Mouse (Mus musculus) limb, embryonic 13.5 days (tissue): ENCODE measurements around the gene Smug1. TPM values are rescaled to one million over a fixed set of nuclear protein-coding genes. Genes with fewer than 3 reads are reported as not detected.

Experiments
- ATAC-seq: fragments of 200-750 bp; cut with Nextera tagmentation; 2 replicates; pipeline ENCODE4 v1.8.0; 2017; ENCODE audit warnings: low read depth, moderate number of reproducible peaks, moderate TSS enrichment; ENCODE audit not compliant: low FRiP score
- H3K27ac ChIP-seq: fragments of 300-500 bp; sonication (generic); 2 replicates; pipeline ENCODE4 v1.5.1; 2015; ENCODE audit warnings: inconsistent platforms, mild to moderate bottlenecking, moderate library complexity
- H3K27me3 ChIP-seq: fragments of 300-500 bp; sonication (generic); 2 replicates; pipeline ENCODE4 v1.6.1; 2015; ENCODE audit warnings: mild to moderate bottlenecking, inconsistent platforms
- H3K36me3 ChIP-seq: fragments of 300-500 bp; sonication (generic); 2 replicates; pipeline ENCODE4 v1.6.1; 2015; ENCODE audit warnings: inconsistent platforms, mild to moderate bottlenecking, moderate library complexity
- H3K4me1 ChIP-seq: fragments of 300-500 bp; sonication (generic); 2 replicates; pipeline ENCODE4 v1.6.1; 2015; ENCODE audit warnings: inconsistent platforms
- H3K4me2 ChIP-seq: fragments of 300-500 bp; sonication (generic); replicated peaks from 2 replicates; pipeline ENCODE4 v1.6.1; 2015; ENCODE audit warnings: inconsistent platforms, mild to moderate bottlenecking, moderate library complexity
- H3K4me3 ChIP-seq: fragments of 300-500 bp; sonication (generic); 2 replicates; pipeline ENCODE4 v1.5.1; 2015; ENCODE audit warnings: moderate library complexity, mild to moderate bottlenecking, inconsistent platforms
- H3K9ac ChIP-seq: fragments of 300-500 bp; sonication (generic); 2 replicates; pipeline ENCODE4 v1.6.1; 2015; ENCODE audit warnings: mild to moderate bottlenecking, inconsistent platforms
- H3K9me3 ChIP-seq: fragments of 300-500 bp; sonication (generic); 2 replicates; pipeline ENCODE4 v1.6.1; 2016; ENCODE audit warnings: inconsistent platforms
- WGBS: fragments of 180-500 bp; shearing (Covaris S2); methylation state at CpG from one replicate; pipeline ENCODE4 v1.1.7; 2015; 5-methylcytosine and 5-hydroxymethylcytosine counted together
- polyA plus RNA-seq: library from polyadenylated mRNA; unstranded; fragments of >200 nt; fragmentation: Nextera tagmentation; extraction: Ambion mirVana; gene quantifications from 2 replicates; pipeline ENCODE4 v1.2.1, GENCODE M21; 2015

Smug1 gene
- polyA plus RNA-seq, 1 experiment from 2014 or later: 16.7 TPM

DNA sequence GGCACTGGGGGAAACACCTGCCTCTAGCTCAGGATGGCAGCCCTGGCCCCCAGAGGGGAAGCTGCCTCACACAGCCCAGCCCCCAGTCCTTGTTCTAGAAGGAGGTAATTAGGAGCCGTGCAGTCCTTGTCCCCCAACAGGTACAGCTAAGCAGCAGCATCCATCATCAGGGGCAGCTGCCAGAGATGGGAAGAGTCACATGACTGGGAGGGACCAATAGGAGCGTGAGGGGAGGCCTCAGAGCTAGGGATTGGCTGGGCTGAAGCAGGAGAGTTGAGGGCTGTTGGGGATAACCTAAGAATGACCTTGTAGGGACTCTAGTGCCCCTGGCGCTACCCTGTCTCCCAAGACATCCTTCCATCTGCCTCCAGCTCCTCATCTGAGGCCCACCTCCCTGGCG lies 33.1 kb downstream of the Smug1 start:
- H3K4me1 ChIP-seq: peaks cover 39% of the 10 kb centered on the region
- no peak overlapping the region for H3K4me3 ChIP-seq
- no peak overlapping the region for H3K4me2 ChIP-seq
- peaks cover 61% of the 10 kb centered on the region for H3K27me3 ChIP-seq
- ATAC-seq: no peak
- H3K27ac ChIP-seq: no peak overlapping the region
- 18% methylated on average over 4 of the region's 4 CpGs for WGBS
- H3K36me3 ChIP-seq: no peaks in the 10 kb centered on the region
- no peaks in the 10 kb centered on the region for H3K9me3 ChIP-seq
- no peak overlapping the region for H3K9ac ChIP-seq

DNA sequence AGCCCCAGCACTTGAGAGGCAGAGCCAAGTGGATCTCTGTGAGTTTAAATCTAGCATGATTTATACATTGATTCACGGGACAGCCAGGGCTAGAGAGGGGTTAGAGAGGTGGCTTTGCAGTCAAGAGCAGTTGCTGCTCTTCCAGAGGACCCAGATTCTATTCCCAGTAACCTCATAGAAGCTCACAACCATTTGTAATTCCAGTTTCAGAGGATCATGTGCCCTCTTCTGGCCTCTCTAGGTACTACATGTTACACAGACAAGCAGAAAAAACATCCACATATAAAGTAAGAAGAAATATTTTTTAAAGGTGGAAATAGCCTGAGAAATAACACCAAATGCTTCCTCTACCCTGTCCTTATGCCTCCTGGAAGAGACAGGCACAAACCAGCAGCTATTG lies 36.2 kb downstream of the Smug1 start:
- Histone ChIP-seq H3K4me3 (no peak overlapping the region), H3K4me1 (peaks cover 47% of the 10 kb centered on the region), H3K9ac (no peak overlapping the region), H3K27ac (no peak overlapping the region), H3K27me3 (peaks cover 43% of the 10 kb centered on the region), H3K4me2 (no peak overlapping the region), H3K9me3 (no peaks in the 10 kb centered on the region), H3K36me3 (no peaks in the 10 kb centered on the region)
- WGBS: 88% methylated on average over 1 of the region's 1 CpGs
- ATAC-seq: no peak

DNA sequence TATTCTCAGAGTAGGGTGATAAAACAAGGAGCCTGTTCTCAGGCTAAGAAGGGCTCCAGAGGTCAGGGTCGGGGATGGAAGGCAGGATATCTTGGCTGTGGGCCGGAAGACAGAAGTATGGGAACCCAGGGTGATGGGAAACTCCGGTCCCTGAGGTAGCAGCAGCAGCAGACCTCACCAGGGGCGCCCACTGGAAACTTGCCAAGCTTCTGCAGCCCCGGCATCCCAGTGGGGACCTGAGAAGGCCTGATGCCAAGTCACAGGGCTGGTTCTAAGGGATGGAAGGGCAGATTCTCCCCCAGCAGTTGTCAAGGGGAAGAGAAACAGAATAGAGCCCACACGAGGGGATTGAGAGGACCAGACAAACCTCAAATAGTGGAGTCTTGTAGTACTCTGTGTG lies 37.6 kb downstream of the Smug1 start:
- H3K27ac ChIP-seq: no peak overlapping the region
- 29% methylated on average over 6 of the region's 6 CpGs for WGBS
- H3K9ac ChIP-seq: no peak overlapping the region
- no peak overlapping the region for H3K4me3 ChIP-seq
- H3K27me3 ChIP-seq: peaks cover 51% of the 10 kb centered on the region
- H3K36me3 ChIP-seq: no peaks in the 10 kb centered on the region
- H3K4me2 ChIP-seq: no peak overlapping the region
- ATAC-seq: no peak
- no peaks in the 10 kb centered on the region for H3K9me3 ChIP-seq
- peaks cover 36% of the 10 kb centered on the region for H3K4me1 ChIP-seq

DNA sequence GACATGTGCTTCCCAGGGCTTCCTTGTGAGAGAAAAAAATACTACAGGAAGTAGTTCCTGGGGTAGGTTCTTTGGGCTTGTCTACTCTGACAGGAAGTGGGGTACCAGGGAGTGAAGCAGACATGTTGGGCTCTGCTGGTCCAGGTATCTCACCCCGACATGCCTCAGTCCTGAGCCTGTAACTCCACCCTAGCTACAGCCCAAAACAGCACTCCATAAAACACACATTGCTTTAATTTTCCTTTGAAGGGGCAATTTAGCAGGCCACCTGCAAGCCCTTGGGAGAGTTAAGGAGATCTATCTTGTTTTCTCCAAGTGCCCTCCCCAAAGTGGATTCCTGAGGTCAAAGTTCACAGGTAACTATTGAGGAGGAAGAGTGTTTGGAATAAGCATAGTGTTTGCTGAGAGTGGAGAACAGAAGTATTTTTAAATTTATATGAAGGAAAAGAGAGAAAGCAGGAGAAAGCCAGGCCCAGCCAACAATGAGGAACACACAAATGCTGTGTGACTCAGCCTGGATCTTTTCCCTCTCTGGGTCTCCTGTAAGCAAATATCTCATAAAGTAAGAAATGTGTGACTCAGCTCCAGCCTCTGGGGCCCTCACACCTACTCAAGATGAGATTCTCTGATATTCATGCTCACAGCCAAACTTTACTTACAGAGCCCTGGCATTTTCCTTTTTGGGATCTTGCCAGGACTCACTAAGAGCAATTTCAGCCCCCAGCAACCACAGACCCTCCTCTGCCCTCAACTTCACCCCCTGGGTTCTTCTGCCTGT lies 38.6 kb downstream of the Smug1 start:
- Histone ChIP-seq H3K4me1 (peaks cover 33% of the 10 kb centered on the region), H3K4me2 (no peak overlapping the region; the same call in 1 of the 2 replicates), H3K27ac (peak overlapping the region; percentile 34; the same call in 1 of the 2 replicates), H3K36me3 (no peaks in the 10 kb centered on the region), H3K9me3 (no peaks in the 10 kb centered on the region), H3K27me3 (peaks cover 53% of the 10 kb centered on the region), H3K4me3 (no peak overlapping the region), H3K9ac (no peak overlapping the region)
- 5% methylated on average over 1 of the region's 1 CpGs for WGBS
- ATAC-seq: peak; percentile 48; the same call in 1 of the 2 replicates

DNA sequence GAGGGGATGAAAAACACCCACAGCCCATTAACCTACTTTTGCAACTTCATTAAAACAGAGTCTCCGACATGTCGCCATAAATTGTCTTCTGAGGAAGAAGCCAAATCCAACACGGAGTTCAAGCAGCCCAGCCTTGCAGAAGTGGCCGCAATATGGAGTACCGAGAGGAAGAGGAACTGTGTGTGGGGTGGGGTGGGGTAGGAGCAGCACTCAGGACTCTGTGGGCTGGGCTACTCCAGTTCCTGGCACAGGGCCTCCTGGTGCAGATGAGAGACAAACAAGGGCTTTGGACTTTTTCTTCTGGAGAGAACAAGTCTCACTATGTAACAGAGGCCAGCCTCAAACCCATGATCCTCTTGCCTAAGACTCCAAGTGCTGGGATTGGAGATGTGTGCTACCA lies 40.9 kb downstream of the Smug1 start:
- Histone ChIP-seq H3K4me1 (peaks cover 51% of the 10 kb centered on the region), H3K9me3 (no peaks in the 10 kb centered on the region), H3K27ac (no peak overlapping the region; the same call in 1 of the 2 replicates), H3K4me2 (no peak overlapping the region), H3K27me3 (peaks cover 55% of the 10 kb centered on the region), H3K9ac (no peak overlapping the region), H3K4me3 (no peak overlapping the region), H3K36me3 (no peaks in the 10 kb centered on the region)
- ATAC-seq: no peak
- WGBS: 61% methylated on average over 5 of the region's 5 CpGs

DNA sequence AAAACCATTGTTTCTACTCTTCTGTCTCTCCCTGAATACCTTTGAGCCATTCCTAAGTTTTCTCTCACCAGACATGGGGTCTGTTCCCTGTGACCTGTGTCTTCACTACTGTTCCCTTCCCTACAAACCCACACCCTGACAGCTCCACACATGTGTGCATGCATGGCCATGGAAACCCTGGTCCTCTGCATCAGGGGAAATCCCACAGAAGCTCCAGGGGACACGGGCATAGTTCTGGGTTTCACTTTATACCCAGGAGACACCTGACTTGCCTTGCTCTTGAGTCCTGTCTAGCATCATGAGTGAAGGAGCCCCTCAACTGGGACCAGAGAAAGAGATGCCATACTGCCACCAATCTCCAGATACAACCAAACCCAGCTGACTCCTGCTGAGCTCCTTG lies 42.6 kb downstream of the Smug1 start:
- Histone ChIP-seq H3K4me1 (peaks cover 63% of the 10 kb centered on the region), H3K4me2 (no peak overlapping the region), H3K4me3 (no peak overlapping the region), H3K9me3 (no peaks in the 10 kb centered on the region), H3K36me3 (no peaks in the 10 kb centered on the region), H3K9ac (no peak overlapping the region), H3K27ac (no peak overlapping the region), H3K27me3 (peaks cover 72% of the 10 kb centered on the region)
- 81% methylated on average over 1 of the region's 1 CpGs for WGBS
- no peak for ATAC-seq

DNA sequence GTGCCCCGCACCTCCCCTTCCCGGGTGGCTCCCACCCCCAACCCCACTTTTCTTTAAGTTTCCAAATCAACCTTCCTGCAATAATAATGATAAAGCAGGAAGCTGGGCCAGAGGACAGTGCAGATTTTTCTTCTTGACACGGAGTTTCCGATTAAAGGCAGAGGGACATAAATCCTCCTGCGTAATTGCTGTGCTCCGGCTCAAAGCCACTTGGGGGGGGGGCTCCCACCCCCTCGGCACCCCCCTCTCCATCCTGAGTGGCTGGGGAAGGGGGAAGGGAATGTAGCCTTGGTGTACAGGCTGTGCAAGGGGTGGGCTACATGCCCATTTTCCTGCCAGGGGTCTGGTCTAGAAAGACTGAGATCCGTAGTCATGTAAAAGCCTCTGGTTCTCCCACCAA lies 43.5 kb downstream of the Smug1 start:
- no peaks in the 10 kb centered on the region for H3K9me3 ChIP-seq
- H3K4me1 ChIP-seq: peaks cover 54% of the 10 kb centered on the region
- no peak for ATAC-seq
- H3K4me2 ChIP-seq: no peak overlapping the region
- peaks cover 79% of the 10 kb centered on the region for H3K27me3 ChIP-seq
- no peak overlapping the region for H3K9ac ChIP-seq
- H3K4me3 ChIP-seq: no peak overlapping the region
- no peaks in the 10 kb centered on the region for H3K36me3 ChIP-seq
- WGBS: 20% methylated on average over 8 of the region's 8 CpGs
- H3K27ac ChIP-seq: no peak overlapping the region

DNA sequence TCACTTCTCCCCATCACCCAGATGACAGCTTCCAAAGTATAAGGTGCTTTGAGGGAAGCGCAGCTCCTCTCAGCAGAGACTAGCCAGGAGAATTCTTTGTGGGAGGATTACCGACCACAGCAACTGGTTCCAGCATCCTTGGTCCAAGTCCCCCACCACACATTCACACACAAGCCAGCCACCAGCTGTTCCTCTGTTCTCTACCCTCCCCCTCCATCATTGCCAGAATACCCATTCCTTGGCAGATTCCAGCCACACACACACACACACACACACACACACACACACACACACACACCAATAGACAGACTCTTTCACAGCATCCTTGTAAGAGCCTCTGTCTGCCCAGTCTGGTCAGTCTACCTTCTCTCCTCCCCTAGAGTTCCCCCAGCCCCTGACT lies 44.5 kb downstream of the Smug1 start:
- Histone ChIP-seq H3K4me3 (no peak overlapping the region), H3K9me3 (no peaks in the 10 kb centered on the region), H3K4me1 (peaks cover 49% of the 10 kb centered on the region), H3K4me2 (no peak overlapping the region), H3K36me3 (no peaks in the 10 kb centered on the region), H3K27ac (no peak overlapping the region), H3K9ac (no peak overlapping the region), H3K27me3 (peaks cover 89% of the 10 kb centered on the region)
- WGBS: 33% methylated on average over 2 of the region's 2 CpGs
- ATAC-seq: no peak; the same call in 1 of the 2 replicates

DNA sequence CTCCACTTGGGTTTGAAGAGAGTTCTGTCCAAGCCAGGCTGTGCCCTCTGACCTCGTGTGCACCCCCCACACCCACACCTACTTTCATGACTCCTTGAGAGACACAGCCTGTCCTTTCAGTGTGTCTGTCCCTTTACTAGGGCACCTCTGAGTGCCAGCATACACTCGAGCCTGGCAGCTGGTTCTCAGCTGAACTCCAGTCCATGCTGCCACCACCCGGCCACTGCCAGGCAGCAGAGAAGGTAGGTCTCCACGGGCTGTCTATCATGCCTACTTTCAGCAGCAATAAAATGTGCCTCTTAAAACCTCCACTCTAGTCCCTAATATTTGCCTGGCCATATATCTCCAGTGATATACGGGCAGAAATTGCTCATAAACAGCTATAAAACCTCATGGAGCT lies 45.5 kb downstream of the Smug1 start:
- Histone ChIP-seq H3K4me2 (no peak overlapping the region), H3K4me1 (peaks cover 56% of the 10 kb centered on the region), H3K27ac (no peak overlapping the region), H3K4me3 (no peak overlapping the region), H3K36me3 (no peaks in the 10 kb centered on the region), H3K27me3 (peaks cover 97% of the 10 kb centered on the region), H3K9ac (no peak overlapping the region), H3K9me3 (no peaks in the 10 kb centered on the region)
- WGBS: 9% methylated on average over 5 of the region's 5 CpGs
- ATAC-seq: 0 out of 2 replicates have a peak, but pooled peaks have one; percentile 6

DNA sequence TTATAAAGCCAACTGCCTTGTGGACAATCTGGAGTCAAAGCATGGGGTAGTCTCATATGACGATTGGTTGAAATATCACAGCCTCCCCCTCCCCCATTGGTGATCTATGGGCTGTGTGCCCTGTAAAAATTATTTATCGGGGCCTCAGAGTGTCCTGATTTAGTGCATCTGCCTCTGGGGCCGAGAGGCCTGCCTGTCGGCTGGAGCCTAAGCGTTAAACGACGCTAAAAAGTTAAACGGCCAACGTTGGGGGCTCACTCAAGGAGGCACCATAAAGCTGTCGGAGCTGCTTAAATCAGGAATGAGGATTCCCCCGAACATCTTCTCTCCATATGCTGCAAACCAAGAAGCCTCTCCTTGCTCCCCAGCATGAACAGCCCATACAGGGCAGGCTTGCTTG lies 46.3 kb downstream of the Smug1 start:
- peaks cover 64% of the 10 kb centered on the region for H3K4me1 ChIP-seq
- no peak for ATAC-seq
- no peak overlapping the region for H3K4me3 ChIP-seq
- no peak overlapping the region for H3K4me2 ChIP-seq
- no peaks in the 10 kb centered on the region for H3K9me3 ChIP-seq
- 9% methylated on average over 11 of the region's 11 CpGs for WGBS
- no peak overlapping the region for H3K27ac ChIP-seq
- H3K9ac ChIP-seq: no peak overlapping the region
- no peaks in the 10 kb centered on the region for H3K36me3 ChIP-seq
- H3K27me3 ChIP-seq: peaks cover 96% of the 10 kb centered on the region

DNA sequence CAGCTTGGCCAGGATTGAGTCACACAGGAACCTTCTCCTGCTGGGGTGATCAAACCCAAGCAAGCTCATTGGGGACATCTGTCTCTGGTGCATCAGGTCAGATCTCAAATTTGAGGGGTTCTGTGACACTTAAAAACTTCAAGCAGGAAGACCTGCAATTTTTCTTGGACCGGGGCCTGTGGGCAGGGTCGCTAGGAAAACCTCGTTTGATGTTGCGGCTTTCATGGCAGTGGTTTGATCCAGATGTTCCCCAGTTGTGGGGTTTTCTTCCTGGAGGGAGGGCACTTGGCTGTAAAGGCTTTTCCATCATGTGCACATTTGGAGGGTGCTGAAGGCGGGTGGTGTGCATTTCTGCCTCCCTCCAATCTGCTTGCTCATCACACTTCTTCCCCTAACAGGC lies 51.2 kb downstream of the Smug1 start:
- Histone ChIP-seq H3K4me2 (peak overlapping the region; percentile 48), H3K4me3 (no peak overlapping the region; the same call in 1 of the 2 replicates), H3K9ac (no peak overlapping the region), H3K4me1 (peaks cover 54% of the 10 kb centered on the region), H3K27me3 (peaks cover 74% of the 10 kb centered on the region), H3K27ac (peak overlapping the region; percentile 84), H3K36me3 (no peaks in the 10 kb centered on the region), H3K9me3 (no peaks in the 10 kb centered on the region)
- 19% methylated on average over 5 of the region's 5 CpGs for WGBS
- ATAC-seq: peak; percentile 18; the same call in 1 of the 2 replicates

DNA sequence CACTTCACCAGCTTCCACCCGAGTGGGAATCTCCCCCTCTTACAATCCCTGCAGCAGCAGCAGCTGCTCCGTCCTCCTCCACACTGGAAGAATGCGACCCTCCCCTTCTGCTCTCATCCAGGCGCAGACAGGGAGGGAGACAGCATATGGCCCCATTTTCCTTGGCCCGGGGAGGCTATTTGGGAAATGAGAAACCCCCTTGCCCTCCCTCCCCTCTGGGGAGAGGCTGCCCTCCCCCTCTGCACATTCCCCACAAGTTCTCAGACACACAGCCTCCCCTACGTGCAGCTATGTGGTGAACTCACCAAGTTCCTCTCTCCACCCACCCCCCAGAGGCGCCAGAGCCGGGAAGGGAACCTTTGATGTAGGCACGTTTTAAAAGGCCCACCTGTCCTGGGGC lies 51.6 kb downstream of the Smug1 start:
- peak; percentile 91 for ATAC-seq
- Histone ChIP-seq H3K4me2 (peak overlapping the region; percentile 48), H3K27ac (peak overlapping the region; percentile 84), H3K4me1 (peaks cover 52% of the 10 kb centered on the region), H3K4me3 (peak overlapping the region; percentile 7; the same call in 1 of the 2 replicates), H3K9me3 (no peaks in the 10 kb centered on the region), H3K36me3 (no peaks in the 10 kb centered on the region), H3K9ac (0 out of 2 replicates have a peak overlapping the region, but pooled peaks have one; percentile 31), H3K27me3 (peaks cover 74% of the 10 kb centered on the region)
- 1% methylated on average over 9 of the region's 9 CpGs for WGBS

DNA sequence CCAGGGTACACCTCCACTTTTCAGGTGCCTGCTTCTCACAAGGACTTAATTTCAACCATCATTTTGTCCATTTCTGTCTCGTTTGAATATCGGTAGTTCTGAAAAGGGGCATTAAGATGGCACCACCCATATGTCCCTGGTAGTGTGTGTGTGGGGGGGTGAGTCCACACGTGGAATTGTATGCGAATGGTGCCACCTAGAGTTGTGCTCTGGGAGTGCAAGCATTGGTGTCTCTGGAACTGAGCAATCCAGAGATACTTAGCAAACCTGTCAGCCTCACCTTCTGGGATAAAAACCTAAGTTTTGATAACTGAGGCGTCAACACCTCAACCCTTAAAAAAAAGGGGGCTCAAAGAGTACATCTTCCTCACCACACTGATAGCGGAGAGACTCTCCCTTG lies 53.8 kb downstream of the Smug1 start:
- Histone ChIP-seq H3K9ac (no peak overlapping the region), H3K9me3 (no peaks in the 10 kb centered on the region), H3K27me3 (peaks cover 66% of the 10 kb centered on the region), H3K4me2 (no peak overlapping the region), H3K36me3 (no peaks in the 10 kb centered on the region), H3K4me1 (peaks cover 47% of the 10 kb centered on the region), H3K27ac (no peak overlapping the region), H3K4me3 (no peak overlapping the region)
- WGBS: 79% methylated on average over 6 of the region's 6 CpGs
- no peak for ATAC-seq
